Mouse (Mus musculus): ENCODE data around the gene Shtn1. TPM values are rescaled to one million over a fixed set of nuclear protein-coding genes. Genes with fewer than 3 reads are reported as not detected.

Shtn1 gene
- total RNA-seq, 2 experiments from 2014 or later = 0.66 to 0.95 TPM

GRCm38 (mm10) chr19:59052783-59053490 is 23.0 kb downstream of the Shtn1 start:
- DNase-seq (ENCODE audit: low spot score) = no peak

- DNase-seq (ENCODE audit: low spot score) = no peak
Observed at GRCm38 (mm10) chr19:59052053-59052452, 23.8 kb downstream of the Shtn1 start.

GRCm38 (mm10) chr19:59051622-59052021 is 24.3 kb downstream of the Shtn1 start:
- DNase-seq (ENCODE audit: low spot score) = no peak

GRCm38 (mm10) chr19:59048852-59049251 is 27.0 kb downstream of the Shtn1 start:
- DNase-seq (ENCODE audit: low spot score) = no peak

GRCm38 (mm10) chr19:59047511-59047910 is 28.4 kb downstream of the Shtn1 start:
- DNase-seq (ENCODE audit: low spot score) = no peak

GRCm38 (mm10) chr19:59041086-59041485 is 34.8 kb downstream of the Shtn1 start:
- no peak for DNase-seq (ENCODE audit: low spot score)

- no peak for DNase-seq (ENCODE audit: low spot score)
Observed at GRCm38 (mm10) chr19:59038793-59039192, 37.1 kb downstream of the Shtn1 start.

- no peak for DNase-seq (ENCODE audit: low spot score)
Observed at GRCm38 (mm10) chr19:59036811-59037210, 39.1 kb downstream of the Shtn1 start.

- no peak for DNase-seq (ENCODE audit: low spot score)
Observed at GRCm38 (mm10) chr19:59033241-59033640, 42.7 kb downstream of the Shtn1 start.

- DNase-seq (ENCODE audit: low spot score) = no peak
Observed at GRCm38 (mm10) chr19:59030221-59030620, 45.7 kb downstream of the Shtn1 start.

GRCm38 (mm10) chr19:59029011-59029410 is 46.9 kb downstream of the Shtn1 start:
- no peak for DNase-seq (ENCODE audit: low spot score)

- no peak for DNase-seq (ENCODE audit: low spot score)
Observed at GRCm38 (mm10) chr19:59028130-59028529, 47.8 kb downstream of the Shtn1 start.

GRCm38 (mm10) chr19:59023876-59024275 is 52.0 kb downstream of the Shtn1 start:
- no peak for DNase-seq (ENCODE audit: low spot score)

- no peak for DNase-seq (ENCODE audit: low spot score)
Observed at GRCm38 (mm10) chr19:59021644-59022043, 54.3 kb downstream of the Shtn1 start.

- DNase-seq (ENCODE audit: low spot score) = no peak
Observed at GRCm38 (mm10) chr19:59010802-59011201, 65.1 kb downstream of the Shtn1 start.

GRCm38 (mm10) chr19:59006577-59007340 is 69.1 kb downstream of the Shtn1 start:
- no peak for DNase-seq (ENCODE audit: low spot score)

GRCm38 (mm10) chr19:59002827-59003226 is 73.1 kb downstream of the Shtn1 start:
- DNase-seq (ENCODE audit: low spot score) = no peak

- no peak for DNase-seq (ENCODE audit: low spot score)
Observed at GRCm38 (mm10) chr19:58981571-58981970, 94.3 kb downstream of the Shtn1 start.

GRCm38 (mm10) chr19:58980056-58980440 is 95.9 kb downstream of the Shtn1 start:
- DNase-seq (ENCODE audit: low spot score) = no peak

- DNase-seq (ENCODE audit: low spot score) = peak; percentile 43
Observed at GRCm38 (mm10) chr19:58979436-58980055, 96.4 kb downstream of the Shtn1 start.

- no peak for DNase-seq (ENCODE audit: low spot score)
Observed at GRCm38 (mm10) chr19:58978401-58979171, 97.3 kb downstream of the Shtn1 start.

All from gastrocnemius, adult 18-20 months (tissue).